Mouse (Mus musculus) intestine, embryonic 14.5 days (tissue): ENCODE results near the gene Arpc1a. TPM values are rescaled to one million over a fixed set of nuclear protein-coding genes. Genes with fewer than 3 reads are reported as not detected.
"Not testable (repeated sequence)": the region's sequence is repeated elsewhere in the genome, so short reads cannot be mapped to it uniquely, and the experiment has no call there.

Experiments used
- ATAC-seq: fragments of 200-750 bp; cut with Nextera tagmentation; replicated peaks from 2 replicates; pipeline ENCODE4 v1.8.0; 2017; ENCODE audit warnings: low read depth, moderate number of reproducible peaks, moderate TSS enrichment, moderate library complexity; ENCODE audit not compliant: low FRiP score, low TSS enrichment
- DNase-seq: peaks from one replicate; pipeline ENCODE4 v3.0.0-alpha.2; 2018; ENCODE audit warnings: low spot score
- H3K27ac ChIP-seq: fragments of 300-500 bp; sonication (generic); 2 replicates; pipeline ENCODE4 v1.5.1; 2014; ENCODE audit warnings: low read depth, mild to moderate bottlenecking, control low read depth
- H3K27me3 ChIP-seq: fragments of 300-500 bp; sonication (generic); replicated peaks from 2 replicates; pipeline ENCODE4 v1.6.1; 2014; ENCODE audit warnings: low read length, control low read depth; ENCODE audit not compliant: control insufficient read depth, insufficient read depth
- H3K36me3 ChIP-seq: fragments of 300-500 bp; sonication (generic); 2 replicates; pipeline ENCODE4 v1.6.1; 2014; ENCODE audit warnings: low read length, control low read depth; ENCODE audit not compliant: control insufficient read depth, insufficient read depth
- H3K4me1 ChIP-seq: fragments of 300-500 bp; sonication (generic); replicated peaks from 2 replicates; pipeline ENCODE4 v1.6.1; 2014; ENCODE audit warnings: low read length, control low read depth, mixed read lengths; ENCODE audit not compliant: control insufficient read depth, insufficient read depth
- H3K4me2 ChIP-seq: fragments of 300-500 bp; sonication (generic); 2 replicates; pipeline ENCODE4 v1.6.1; 2014; ENCODE audit warnings: low read length
- H3K4me3 ChIP-seq: fragments of 300-500 bp; sonication (generic); 2 replicates; pipeline ENCODE4 v1.5.1; 2014; ENCODE audit warnings: low read depth, low read length, control low read depth, mixed read lengths
- H3K9ac ChIP-seq: fragments of 300-500 bp; sonication (generic); 2 replicates; pipeline ENCODE4 v1.6.1; 2014; ENCODE audit warnings: mild to moderate bottlenecking, low read length
- H3K9me3 ChIP-seq: fragments of 300-500 bp; sonication (generic); 2 replicates; pipeline ENCODE4 v1.6.1; 2016; ENCODE audit warnings: low read length, control low read depth; ENCODE audit not compliant: control insufficient read depth
- whole genome bisulfite sequencing: fragments of 180-500 bp; shearing (Covaris S2); extraction: QIAGEN DNeasy Blood & Tissue Kit; methylation state at CpG from one replicate; pipeline ENCODE4 v1.1.7; 2014; 5-methylcytosine and 5-hydroxymethylcytosine counted together
- polyA plus RNA-seq: library from polyadenylated mRNA; unstranded; fragments of >200 nt; fragmentation: Nextera tagmentation; extraction: Ambion mirVana; gene quantifications from 2 replicates; pipeline ENCODE4 v1.2.1, GENCODE M21; 2014

Gene Arpc1a
- polyA plus RNA-seq, 1 experiment from 2014 or later = 147 TPM

DNA sequence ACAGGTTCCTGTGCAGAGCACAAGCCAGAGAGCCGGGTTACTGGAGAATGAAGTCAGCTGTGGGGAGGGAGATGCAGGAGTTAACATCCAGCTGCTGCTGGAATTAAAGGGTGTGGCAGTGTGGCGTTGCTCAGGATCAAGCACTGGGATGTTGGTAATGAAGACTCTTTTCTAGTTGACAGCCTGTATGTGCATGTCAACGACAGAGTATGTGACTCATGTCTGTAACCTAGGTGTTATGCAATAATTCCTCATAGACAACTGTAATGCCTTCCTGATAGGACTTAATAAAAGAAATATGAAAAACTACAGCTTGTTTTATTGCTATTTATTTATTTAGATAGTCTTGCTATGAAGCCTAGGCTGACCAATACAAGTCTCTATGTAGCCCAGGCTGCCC is 14.8 kb upstream of the Arpc1a start:
- H3K9me3 ChIP-seq = no peaks in the 10 kb centered on the region
- no peaks in the 10 kb centered on the region for H3K27me3 ChIP-seq
- no peak overlapping the region for H3K27ac ChIP-seq
- no peak overlapping the region for H3K4me2 ChIP-seq
- no peak overlapping the region for H3K9ac ChIP-seq
- no peak overlapping the region for H3K4me3 ChIP-seq
- H3K36me3 ChIP-seq = no peaks in the 10 kb centered on the region
- no peak for ATAC-seq
- 58% methylated on average over 3 of the region's 3 CpGs for WGBS
- DNase-seq = no peak
- H3K4me1 ChIP-seq = no peaks in the 10 kb centered on the region

DNA sequence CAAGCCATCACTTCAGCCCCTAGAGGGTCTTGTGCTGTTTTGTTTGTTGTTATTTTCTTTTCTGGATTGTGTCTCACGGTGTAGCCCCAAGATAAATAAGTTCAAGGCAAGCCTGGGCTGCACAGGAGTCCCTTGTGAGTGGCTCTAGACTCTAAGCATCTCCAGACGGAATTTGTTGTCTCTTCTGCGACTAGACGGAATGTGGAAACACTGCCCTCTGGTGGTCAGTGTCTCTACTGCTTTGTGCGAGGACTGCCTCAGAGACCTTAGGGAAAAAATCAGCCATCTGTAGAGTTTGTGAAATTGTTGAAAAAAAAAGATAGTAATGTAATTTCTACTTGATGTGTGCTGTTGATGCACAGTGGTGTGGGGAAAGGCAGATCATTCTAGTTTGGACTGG is 13.9 kb upstream of the Arpc1a start:
- Histone ChIP-seq H3K4me2 (no peak overlapping the region), H3K27me3 (no peaks in the 10 kb centered on the region), H3K9ac (no peak overlapping the region), H3K4me1 (no peaks in the 10 kb centered on the region), H3K27ac (no peak overlapping the region), H3K4me3 (no peak overlapping the region), H3K36me3 (no peaks in the 10 kb centered on the region), H3K9me3 (no peaks in the 10 kb centered on the region)
- 1% methylated on average over 5 of the region's 5 CpGs for WGBS
- ATAC-seq = peak; percentile 55; the same call in 1 of the 2 replicates
- DNase-seq = peak; percentile 85

DNA sequence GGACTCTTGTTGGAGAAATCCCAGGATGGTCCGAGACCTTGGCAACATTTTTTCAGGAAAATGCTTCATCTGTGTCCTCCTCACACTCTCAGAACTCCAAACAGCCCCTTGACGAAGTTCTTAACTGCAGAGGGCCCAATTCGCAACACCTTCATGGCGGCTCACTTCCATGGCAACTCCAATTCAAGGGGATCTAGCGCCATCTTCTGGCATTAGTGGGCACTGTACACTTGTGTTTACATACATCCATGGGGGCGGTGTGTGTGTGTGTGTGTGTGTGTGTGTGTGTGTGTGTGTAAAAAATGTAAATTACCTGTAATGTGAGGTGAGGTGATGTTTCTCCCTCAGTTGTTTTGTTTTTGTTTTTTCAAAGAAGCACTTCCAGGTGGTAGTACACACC is 12.3 kb upstream of the Arpc1a start:
- H3K27ac ChIP-seq = no peak overlapping the region
- 50% methylated on average over 6 of the region's 6 CpGs for WGBS
- DNase-seq = no peak
- no peak for ATAC-seq
- H3K36me3 ChIP-seq = no peaks in the 10 kb centered on the region
- no peak overlapping the region for H3K4me3 ChIP-seq
- H3K9me3 ChIP-seq = no peaks in the 10 kb centered on the region
- H3K27me3 ChIP-seq = no peaks in the 10 kb centered on the region
- no peaks in the 10 kb centered on the region for H3K4me1 ChIP-seq
- no peak overlapping the region for H3K4me2 ChIP-seq
- no peak overlapping the region for H3K9ac ChIP-seq

DNA sequence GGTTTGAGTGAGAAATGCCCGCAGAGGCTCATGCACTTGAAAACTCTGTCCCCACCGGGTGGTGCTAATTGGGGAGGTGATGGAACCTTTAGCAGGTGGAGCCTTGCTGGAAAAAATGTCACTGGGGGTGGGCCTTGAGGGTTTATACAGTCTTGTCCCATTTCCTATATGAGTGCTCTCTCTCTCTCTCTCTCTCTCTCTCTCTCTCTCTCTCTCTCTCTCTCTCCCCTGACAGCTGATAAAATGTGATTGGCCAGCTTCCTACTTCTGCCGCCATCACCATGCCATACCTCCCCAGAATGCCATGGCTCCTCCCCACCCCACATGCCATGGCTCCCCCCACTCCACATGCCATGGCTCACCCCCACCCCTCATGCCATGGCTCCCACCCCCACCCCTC is 8.5 kb upstream of the Arpc1a start:
- Histone ChIP-seq H3K4me1 (no peaks in the 10 kb centered on the region), H3K4me3 (no peak overlapping the region), H3K9me3 (no peaks in the 10 kb centered on the region), H3K9ac (no peak overlapping the region), H3K27ac (no peak overlapping the region), H3K36me3 (no peaks in the 10 kb centered on the region), H3K4me2 (no peak overlapping the region), H3K27me3 (no peaks in the 10 kb centered on the region)
- WGBS = 58% methylated on average over 3 of the region's 3 CpGs
- DNase-seq = no peak
- no peak for ATAC-seq

DNA sequence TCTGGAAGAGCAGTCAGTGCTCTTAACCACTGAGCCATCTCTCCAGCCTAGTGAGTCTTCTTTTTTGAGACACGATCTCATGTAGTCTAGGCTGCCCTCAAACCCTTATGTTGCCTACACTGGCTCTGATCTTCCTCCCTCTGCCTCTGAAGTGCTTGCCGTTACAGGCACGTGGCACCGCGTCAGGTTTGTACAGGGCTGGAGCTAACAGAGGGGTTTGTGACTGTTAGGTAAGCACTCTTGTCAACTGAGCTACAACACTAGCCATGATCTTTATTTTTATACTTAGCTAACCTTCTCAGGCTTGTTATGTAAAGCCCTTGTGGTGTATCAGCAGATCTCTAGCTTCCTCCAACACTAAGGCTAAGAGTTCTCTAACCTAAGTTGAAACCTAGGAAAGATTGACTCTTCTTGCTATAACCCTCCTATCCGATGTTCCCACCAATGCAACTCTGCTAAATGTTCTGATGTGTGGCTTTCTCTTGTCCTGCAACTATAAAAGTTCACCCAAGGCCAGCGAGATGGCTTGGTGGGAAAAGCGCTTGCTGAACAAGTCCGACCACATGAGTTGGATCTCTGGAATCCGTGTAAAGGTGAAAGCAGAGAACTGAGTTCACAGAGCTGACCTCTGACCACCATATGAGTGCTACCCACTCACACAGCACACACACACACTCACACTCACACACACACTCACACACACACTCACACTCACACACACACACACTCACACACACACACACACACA is 1.6 kb upstream of the Arpc1a start:
- no peaks in the 10 kb centered on the region for H3K9me3 ChIP-seq
- no peak for ATAC-seq
- peaks cover 7% of the 10 kb centered on the region for H3K4me1 ChIP-seq
- H3K4me3 ChIP-seq = no peak overlapping the region
- WGBS = 82% methylated on average over 10 of the region's 10 CpGs
- H3K36me3 ChIP-seq = no peaks in the 10 kb centered on the region
- no peak overlapping the region for H3K27ac ChIP-seq
- no peak for DNase-seq
- no peak overlapping the region for H3K4me2 ChIP-seq
- no peaks in the 10 kb centered on the region for H3K27me3 ChIP-seq
- no peak overlapping the region for H3K9ac ChIP-seq

DNA sequence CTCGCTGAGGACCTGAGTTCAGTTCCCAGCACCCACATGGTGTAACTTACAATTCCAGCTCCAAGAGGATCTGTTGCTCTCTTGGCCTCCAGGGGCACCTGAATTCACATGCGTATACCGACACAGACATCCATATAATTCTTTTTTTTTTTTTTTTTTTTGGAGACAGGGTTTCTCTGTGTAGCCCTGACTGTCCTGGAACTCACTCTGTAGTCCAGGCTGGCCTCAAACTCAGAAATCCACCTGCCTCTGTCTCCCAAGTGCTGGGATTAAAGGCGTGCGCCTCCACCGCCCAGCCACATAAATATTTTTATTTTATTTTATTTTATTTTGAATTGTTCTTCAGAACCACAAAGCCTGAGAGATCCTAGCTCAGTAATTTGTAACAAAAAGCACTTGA is 429 bp upstream of the Arpc1a start:
- ATAC-seq = 0 out of 2 replicates have a peak, but pooled peaks have one; percentile 17
- Histone ChIP-seq H3K4me3 (peak overlapping the region; percentile 85), H3K4me2 (peak overlapping the region; percentile 76), H3K27ac (peak overlapping the region; percentile 73), H3K9ac (peak overlapping the region; percentile 87)
- not testable (repeated sequence) for H3K9me3 ChIP-seq, H3K27me3 ChIP-seq, H3K4me1 ChIP-seq, DNase-seq, H3K36me3 ChIP-seq
- 51% methylated on average over 6 of the region's 6 CpGs for WGBS

DNA sequence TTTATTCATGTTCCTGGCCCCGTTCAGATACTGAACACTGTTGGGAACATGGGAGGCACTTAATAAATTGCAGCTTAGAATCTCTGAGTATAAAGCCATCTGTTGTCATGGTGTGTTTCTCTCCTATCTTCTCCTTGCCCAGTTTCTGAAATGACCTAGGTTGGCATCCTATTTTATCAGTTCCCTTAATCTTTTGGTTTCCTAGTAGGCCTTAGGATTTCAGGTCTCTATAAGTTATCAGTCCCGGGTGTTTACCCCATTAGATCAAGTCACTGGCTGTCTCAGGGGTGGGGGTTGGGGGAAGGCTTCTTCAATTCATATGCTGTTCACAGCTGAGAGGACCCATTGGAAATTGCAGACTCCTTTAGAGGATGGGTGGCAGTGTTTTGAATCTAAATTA is 1.2 kb downstream of the Arpc1a start:
- no peaks in the 10 kb centered on the region for H3K27me3 ChIP-seq
- peaks cover 7% of the 10 kb centered on the region for H3K4me1 ChIP-seq
- H3K9me3 ChIP-seq = no peaks in the 10 kb centered on the region
- ATAC-seq (no peak), DNase-seq (no peak)
- peak overlapping the region; percentile 87 for H3K9ac ChIP-seq
- peak overlapping the region; percentile 76 for H3K4me2 ChIP-seq
- WGBS = 49% methylated on average over 2 of the region's 2 CpGs
- H3K36me3 ChIP-seq = peaks cover 11% of the 10 kb centered on the region; the same call in 1 of the 2 replicates
- H3K4me3 ChIP-seq = peak overlapping the region; percentile 85
- no peak overlapping the region for H3K27ac ChIP-seq

DNA sequence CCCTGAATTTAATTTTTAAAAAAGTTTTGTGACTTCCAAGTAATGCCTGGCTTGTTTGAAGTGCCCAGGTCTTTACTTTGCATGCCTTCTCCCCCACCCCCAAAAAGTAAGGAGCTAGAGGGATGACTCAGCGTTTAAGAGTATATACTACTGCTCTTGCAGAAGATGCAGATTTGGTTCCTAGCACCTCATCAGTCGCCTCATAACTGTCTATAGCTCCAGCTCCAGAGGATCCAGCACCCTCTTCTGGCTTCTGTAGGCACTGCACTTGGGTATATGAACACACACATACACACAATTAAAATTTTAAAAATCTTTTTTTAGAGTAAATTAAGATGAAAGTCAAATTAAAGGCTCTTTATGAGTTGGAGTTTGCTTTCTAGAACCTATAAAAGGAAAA is 4.6 kb downstream of the Arpc1a start:
- 98% methylated on average over 2 of the region's 2 CpGs for WGBS
- Histone ChIP-seq H3K27me3 (no peaks in the 10 kb centered on the region), H3K27ac (no peak overlapping the region), H3K36me3 (peaks cover 30% of the 10 kb centered on the region), H3K4me2 (no peak overlapping the region), H3K4me3 (no peak overlapping the region), H3K9ac (no peak overlapping the region), H3K4me1 (peaks cover 7% of the 10 kb centered on the region), H3K9me3 (no peaks in the 10 kb centered on the region)
- DNase-seq (no peak), ATAC-seq (no peak)

DNA sequence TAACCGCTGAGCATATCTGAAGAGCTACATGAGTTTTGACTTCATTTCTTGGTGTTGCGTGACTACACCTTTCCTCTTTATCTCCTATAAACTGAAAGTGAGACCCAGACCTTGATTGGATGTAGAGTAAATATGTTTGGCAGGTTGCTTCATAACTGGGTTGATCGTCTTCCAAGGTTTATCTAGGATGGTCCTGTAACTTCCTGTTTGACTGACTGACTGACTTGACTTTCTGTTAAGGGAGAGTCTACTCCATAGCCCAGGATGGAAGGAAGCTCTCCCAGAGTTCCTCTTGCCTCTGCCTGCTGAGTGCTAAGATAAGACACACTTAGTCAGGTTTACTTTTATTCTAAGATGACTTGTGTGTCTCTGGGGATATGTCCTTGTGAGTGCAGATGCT is 6.2 kb downstream of the Arpc1a start:
- 85% methylated on average over 3 of the region's 3 CpGs for WGBS

More for the DNA sequence above, 6.2 kb downstream of the Arpc1a start:
- H3K4me2 ChIP-seq = no peak overlapping the region
- H3K27ac ChIP-seq = no peak overlapping the region
- H3K4me3 ChIP-seq = no peak overlapping the region
- H3K36me3 ChIP-seq = peaks cover 47% of the 10 kb centered on the region
- ATAC-seq (no peak), DNase-seq (no peak)
- no peaks in the 10 kb centered on the region for H3K9me3 ChIP-seq
- H3K9ac ChIP-seq = no peak overlapping the region
- no peaks in the 10 kb centered on the region for H3K27me3 ChIP-seq
- peaks cover 2% of the 10 kb centered on the region; the same call in 1 of the 2 replicates for H3K4me1 ChIP-seq
